Mouse (Mus musculus): ENCODE data around the gene Lgals8. TPM values are rescaled to one million over a fixed set of nuclear protein-coding genes. Genes with fewer than 3 reads are reported as not detected.
"Not testable (repeated sequence)": the region's sequence is repeated elsewhere in the genome, so short reads cannot be mapped to it uniquely, and the experiment has no call there.

Gene Lgals8
- polyA plus RNA-seq, 1 experiment from 2014 or later, result 15.1 TPM

- no peak overlapping the region for H3K9ac ChIP-seq (replicated peaks)
- H3K27me3 ChIP-seq, result no peaks in the 10 kb centered on the region
- no peak overlapping the region for H3K4me3 ChIP-seq (replicated peaks)
- H3K36me3 ChIP-seq, result no peaks in the 10 kb centered on the region
- no peaks in the 10 kb centered on the region for H3K9me3 ChIP-seq
- WGBS, result 74% methylated on average over 2 of the region's 2 CpGs
- 0 out of 2 replicates have a peak, but pooled peaks have one; percentile 48 for ATAC-seq
- H3K4me1 ChIP-seq (replicated peaks), result no peaks in the 10 kb centered on the region
- H3K4me2 ChIP-seq (replicated peaks), result no peak overlapping the region
- no peak overlapping the region for H3K27ac ChIP-seq
These were observed 20.5 kb upstream of the Lgals8 start for GRCm38 (mm10) chr13:12485197-12485596.

DNA sequence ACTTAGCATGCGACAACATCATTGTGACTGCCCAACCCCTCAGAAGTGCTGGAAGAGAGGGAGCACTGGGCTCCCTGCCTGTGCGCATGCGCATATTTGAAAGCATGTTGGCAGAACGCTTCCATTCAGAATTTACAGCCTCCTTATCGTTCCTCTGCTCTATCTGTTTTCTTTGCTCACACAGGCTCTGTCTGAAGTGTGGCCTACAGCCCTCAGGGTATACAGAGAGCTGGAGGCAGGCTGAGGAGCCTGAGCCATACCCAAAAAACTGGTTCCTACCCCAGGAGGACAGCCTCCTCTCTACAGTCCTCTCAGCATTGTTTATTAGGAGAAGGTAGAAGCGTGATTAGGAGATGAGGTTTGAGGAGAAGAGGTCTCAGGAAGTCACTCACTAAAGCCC, 15.1 kb upstream of the Lgals8 start:
- ATAC-seq, result no peak
- 86% methylated on average over 6 of the region's 6 CpGs for WGBS
- H3K4me3 ChIP-seq (replicated peaks), result no peak overlapping the region

DNA sequence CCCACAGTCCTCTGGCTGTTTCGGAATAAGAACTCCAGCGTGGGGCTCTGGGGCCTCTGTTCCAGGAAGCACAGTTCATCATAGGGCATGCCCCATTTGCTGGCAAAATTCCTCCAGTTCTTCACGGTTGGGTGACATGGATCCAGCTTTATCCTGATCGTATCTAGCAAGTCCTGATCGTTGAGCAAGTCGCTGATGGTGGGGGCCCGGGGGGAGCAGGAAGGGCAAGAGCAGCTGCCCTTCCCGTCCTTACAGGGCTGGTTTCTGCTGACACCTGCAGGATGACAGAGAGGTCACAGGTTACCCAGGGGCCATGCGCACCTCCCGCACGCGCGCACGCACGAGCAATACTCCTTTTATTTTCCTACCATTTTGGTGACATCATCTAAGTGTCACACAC, 13.6 kb upstream of the Lgals8 start:
- no peaks in the 10 kb centered on the region for H3K9me3 ChIP-seq
- H3K4me3 ChIP-seq (replicated peaks), result no peak overlapping the region
- H3K4me2 ChIP-seq (replicated peaks), result no peak overlapping the region
- H3K9ac ChIP-seq (replicated peaks), result no peak overlapping the region
- no peak overlapping the region for H3K27ac ChIP-seq
- no peaks in the 10 kb centered on the region for H3K36me3 ChIP-seq
- 0 out of 2 replicates have a peak, but pooled peaks cover 4% of the 10 kb centered on the region for H3K4me1 ChIP-seq (replicated peaks)
- H3K27me3 ChIP-seq, result no peaks in the 10 kb centered on the region
- 87% methylated on average over 15 of the region's 15 CpGs for WGBS
- no peak for ATAC-seq

More for the DNA sequence above, 15.1 kb upstream of the Lgals8 start:
- Histone ChIP-seq H3K4me1 (replicated peaks) (no peaks in the 10 kb centered on the region), H3K4me2 (replicated peaks) (no peak overlapping the region), H3K9ac (replicated peaks) (no peak overlapping the region), H3K27ac (no peak overlapping the region), H3K9me3 (no peaks in the 10 kb centered on the region), H3K36me3 (no peaks in the 10 kb centered on the region), H3K27me3 (no peaks in the 10 kb centered on the region)

GRCm38 (mm10) chr13:12476886-12477285, 12.1 kb upstream of the Lgals8 start:
- H3K36me3 ChIP-seq, result no peaks in the 10 kb centered on the region
- H3K4me3 ChIP-seq (replicated peaks), result no peak overlapping the region
- ATAC-seq, result no peak
- no peaks in the 10 kb centered on the region for H3K27me3 ChIP-seq
- 0 out of 2 replicates have a peak, but pooled peaks cover 6% of the 10 kb centered on the region for H3K4me1 ChIP-seq (replicated peaks)
- no peaks in the 10 kb centered on the region for H3K9me3 ChIP-seq
- no peak overlapping the region for H3K27ac ChIP-seq
- H3K4me2 ChIP-seq (replicated peaks), result no peak overlapping the region
- no peak overlapping the region for H3K9ac ChIP-seq (replicated peaks)
- 89% methylated on average over 4 of the region's 4 CpGs for WGBS

DNA sequence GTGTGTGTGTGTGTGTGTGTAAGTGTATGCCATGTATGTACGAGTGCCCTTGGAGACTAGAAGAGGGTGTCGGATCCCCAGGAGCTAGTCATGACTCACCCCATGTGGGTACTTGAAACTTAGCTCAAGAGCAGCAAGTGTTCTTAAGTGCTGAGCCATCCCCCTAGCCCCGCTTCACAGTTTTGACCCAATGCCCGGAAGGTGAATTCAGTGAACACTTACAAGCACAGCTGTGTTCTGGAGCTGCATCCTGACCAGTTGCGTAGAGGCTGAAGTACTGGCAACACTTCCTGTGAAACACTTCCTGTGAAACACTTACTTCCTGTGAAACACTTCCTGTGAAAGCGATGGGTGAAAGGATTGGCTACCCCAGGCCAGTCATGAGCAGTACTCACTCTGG, 10.5 kb upstream of the Lgals8 start:
- Histone ChIP-seq H3K4me1 (replicated peaks) (0 out of 2 replicates have a peak, but pooled peaks cover 6% of the 10 kb centered on the region), H3K4me2 (replicated peaks) (no peak overlapping the region), H3K27ac (no peak overlapping the region), H3K27me3 (no peaks in the 10 kb centered on the region), H3K4me3 (replicated peaks) (no peak overlapping the region), H3K36me3 (no peaks in the 10 kb centered on the region), H3K9me3 (no peaks in the 10 kb centered on the region), H3K9ac (replicated peaks) (no peak overlapping the region)
- no peak for ATAC-seq
- 89% methylated on average over 6 of the region's 6 CpGs for WGBS

- WGBS, result 36% methylated on average over 8 of the region's 8 CpGs
These were observed 9.1 kb upstream of the Lgals8 start for GRCm38 (mm10) chr13:12473724-12474378.

DNA sequence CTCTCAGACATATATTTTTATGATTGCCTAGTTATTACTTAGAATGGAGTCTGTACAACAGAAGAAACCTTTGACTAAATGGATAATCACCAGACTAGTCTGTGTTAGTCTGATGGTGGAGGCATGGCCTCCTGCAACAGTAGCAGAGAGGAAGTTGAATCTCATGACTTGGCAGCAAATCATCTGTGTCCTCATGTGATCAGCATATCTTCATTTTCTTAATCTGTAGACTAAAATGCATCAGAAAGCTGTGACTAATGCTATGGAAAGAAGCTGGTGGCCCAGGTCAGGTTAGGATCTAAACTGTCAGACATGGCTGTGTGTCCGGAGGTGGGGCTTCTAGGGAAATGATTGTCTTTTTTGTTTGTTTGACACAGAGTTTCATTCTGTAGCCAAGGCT, 3.7 kb upstream of the Lgals8 start:
- no peak overlapping the region for H3K27ac ChIP-seq
- WGBS, result 95% methylated on average over 1 of the region's 1 CpGs

More at GRCm38 (mm10) chr13:12473724-12474378, 9.1 kb upstream of the Lgals8 start:
- H3K27me3 ChIP-seq, result no peaks in the 10 kb centered on the region
- H3K4me2 ChIP-seq (replicated peaks), result 0 out of 2 replicates have a peak overlapping the region, but pooled peaks have one; percentile 25
- H3K4me3 ChIP-seq (replicated peaks), result no peak overlapping the region
- peak overlapping the region; percentile 7; the same call in 1 of the 2 replicates for H3K9ac ChIP-seq (replicated peaks)
- peak; percentile 89 for ATAC-seq
- H3K27ac ChIP-seq, result no peak overlapping the region
- 0 out of 2 replicates have a peak, but pooled peaks cover 6% of the 10 kb centered on the region for H3K4me1 ChIP-seq (replicated peaks)
- no peaks in the 10 kb centered on the region for H3K9me3 ChIP-seq
- no peaks in the 10 kb centered on the region for H3K36me3 ChIP-seq

DNA sequence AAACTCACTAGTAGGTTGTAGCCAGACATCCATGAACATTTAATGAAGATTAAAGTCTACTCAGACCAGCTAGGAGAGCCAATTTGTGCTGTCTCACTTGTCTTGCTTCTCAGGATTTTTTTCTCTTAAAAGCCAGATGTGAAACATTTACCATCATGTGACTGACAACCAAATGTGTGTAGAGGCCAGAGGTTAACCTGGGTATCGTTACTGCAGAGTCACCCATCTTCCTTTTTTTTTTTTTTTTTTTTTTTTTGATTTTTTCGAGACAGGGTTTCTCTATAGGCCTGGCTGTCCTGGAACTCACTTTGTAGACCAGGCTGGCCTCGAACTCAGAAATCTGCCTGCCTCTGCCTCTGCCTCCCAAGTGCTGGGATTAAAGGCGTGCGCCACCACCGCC, 585 bp downstream of the Lgals8 start:
- not testable (repeated sequence) for H3K4me2 ChIP-seq (replicated peaks); H3K9ac ChIP-seq (replicated peaks); ATAC-seq; H3K27ac ChIP-seq; H3K4me3 ChIP-seq (replicated peaks); H3K36me3 ChIP-seq; H3K9me3 ChIP-seq; H3K27me3 ChIP-seq
- H3K4me1 ChIP-seq (replicated peaks), result peaks cover 15% of the 10 kb centered on the region
- 87% methylated on average over 6 of the region's 6 CpGs for WGBS

More for the DNA sequence above, 3.7 kb upstream of the Lgals8 start:
- Histone ChIP-seq H3K36me3 (no peaks in the 10 kb centered on the region), H3K27me3 (no peaks in the 10 kb centered on the region), H3K4me3 (replicated peaks) (no peak overlapping the region), H3K9me3 (no peaks in the 10 kb centered on the region), H3K4me2 (replicated peaks) (no peak overlapping the region), H3K4me1 (replicated peaks) (0 out of 2 replicates have a peak, but pooled peaks cover 4% of the 10 kb centered on the region), H3K9ac (replicated peaks) (no peak overlapping the region)
- ATAC-seq, result no peak

GRCm38 (mm10) chr13:12462623-12463022, 2.1 kb downstream of the Lgals8 start:
- Histone ChIP-seq H3K9me3 (no peaks in the 10 kb centered on the region), H3K27ac (no peak overlapping the region), H3K4me2 (replicated peaks) (no peak overlapping the region), H3K36me3 (no peaks in the 10 kb centered on the region), H3K4me3 (replicated peaks) (no peak overlapping the region), H3K27me3 (no peaks in the 10 kb centered on the region), H3K4me1 (replicated peaks) (peaks cover 15% of the 10 kb centered on the region), H3K9ac (replicated peaks) (no peak overlapping the region)
- 78% methylated on average over 4 of the region's 4 CpGs for WGBS
- ATAC-seq, result no peak

DNA sequence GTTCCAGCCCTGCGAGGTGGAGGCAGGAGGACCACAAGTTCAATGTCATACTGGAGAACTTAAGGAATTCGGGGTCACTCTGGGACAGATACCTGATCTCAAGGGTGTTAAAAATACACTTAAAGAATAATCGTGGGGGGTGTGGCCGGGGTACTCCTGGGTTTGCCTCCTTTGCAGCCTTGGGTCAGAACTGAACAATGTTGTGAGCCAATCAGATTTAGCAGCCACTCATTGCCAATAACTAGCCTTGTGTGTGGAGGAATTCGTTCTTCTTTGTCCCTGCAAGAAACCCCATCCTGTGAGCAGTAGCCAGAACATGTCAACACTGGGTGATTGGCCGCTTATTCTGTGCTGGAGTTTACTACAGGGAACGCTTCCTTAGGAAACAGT, 3.0 kb downstream of the Lgals8 start:
- no peak for ATAC-seq
- H3K4me3 ChIP-seq (replicated peaks), result peak overlapping the region; percentile 63
- 0 out of 2 replicates have a peak, but pooled peaks cover under 1% of the 10 kb centered on the region for H3K36me3 ChIP-seq
- whole genome bisulfite sequencing, result 7% methylated on average over 7 of the region's 7 CpGs
- peaks cover 15% of the 10 kb centered on the region for H3K4me1 ChIP-seq (replicated peaks)
- H3K27me3 ChIP-seq, result no peaks in the 10 kb centered on the region
- H3K9ac ChIP-seq (replicated peaks), result peak overlapping the region; percentile 73
- no peaks in the 10 kb centered on the region for H3K9me3 ChIP-seq
- H3K27ac ChIP-seq, result no peak overlapping the region; the same call in 1 of the 2 replicates
- H3K4me2 ChIP-seq (replicated peaks), result peak overlapping the region; percentile 80

GRCm38 (mm10) chr13:12460881-12461729, 3.6 kb downstream of the Lgals8 start:
- H3K4me1 ChIP-seq (replicated peaks), result peaks cover 15% of the 10 kb centered on the region
- peak overlapping the region; percentile 73 for H3K9ac ChIP-seq (replicated peaks)
- peak; percentile 96 for ATAC-seq
- H3K4me2 ChIP-seq (replicated peaks), result peak overlapping the region; percentile 80
- WGBS, result under 1% methylated on average over 59 of the region's 59 CpGs
- peak overlapping the region; percentile 63 for H3K4me3 ChIP-seq (replicated peaks)
- peak overlapping the region; percentile 48 for H3K27ac ChIP-seq
- H3K27me3 ChIP-seq, result no peaks in the 10 kb centered on the region
- peaks cover 5% of the 10 kb centered on the region; the same call in 1 of the 2 replicates for H3K36me3 ChIP-seq
- no peaks in the 10 kb centered on the region for H3K9me3 ChIP-seq

DNA sequence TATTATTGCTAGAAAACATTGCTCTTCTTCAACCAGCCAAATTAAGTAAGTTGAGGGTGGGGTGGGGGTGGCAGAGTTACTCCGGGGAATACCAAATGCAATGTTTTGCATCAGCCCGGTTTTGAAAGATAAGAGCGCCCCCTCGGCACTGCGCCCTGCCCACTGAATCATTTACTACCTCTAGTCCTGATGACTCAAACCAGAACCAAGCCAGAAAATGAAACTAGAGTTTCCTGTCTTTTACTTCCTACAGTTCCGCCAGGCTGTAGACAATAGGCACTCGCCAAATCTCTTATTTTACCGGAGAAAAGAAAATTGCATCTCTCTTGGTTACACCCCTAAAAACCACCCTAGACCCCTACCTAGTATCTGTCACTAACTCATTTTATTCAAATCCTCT, 4.3 kb downstream of the Lgals8 start:
- H3K4me3 ChIP-seq (replicated peaks), result peak overlapping the region; percentile 63
- H3K27me3 ChIP-seq, result no peaks in the 10 kb centered on the region
- H3K36me3 ChIP-seq, result peaks cover 5% of the 10 kb centered on the region; the same call in 1 of the 2 replicates
- peak overlapping the region; percentile 80 for H3K4me2 ChIP-seq (replicated peaks)
- H3K9me3 ChIP-seq, result no peaks in the 10 kb centered on the region
- H3K27ac ChIP-seq, result 0 out of 2 replicates have a peak overlapping the region, but pooled peaks have one; percentile 48
- H3K4me1 ChIP-seq (replicated peaks), result peaks cover 15% of the 10 kb centered on the region
- ATAC-seq, result no peak
- peak overlapping the region; percentile 73 for H3K9ac ChIP-seq (replicated peaks)
- WGBS, result 5% methylated on average over 8 of the region's 8 CpGs
